Mouse (Mus musculus): ENCODE measurements around the gene Atpif1.

DNA sequence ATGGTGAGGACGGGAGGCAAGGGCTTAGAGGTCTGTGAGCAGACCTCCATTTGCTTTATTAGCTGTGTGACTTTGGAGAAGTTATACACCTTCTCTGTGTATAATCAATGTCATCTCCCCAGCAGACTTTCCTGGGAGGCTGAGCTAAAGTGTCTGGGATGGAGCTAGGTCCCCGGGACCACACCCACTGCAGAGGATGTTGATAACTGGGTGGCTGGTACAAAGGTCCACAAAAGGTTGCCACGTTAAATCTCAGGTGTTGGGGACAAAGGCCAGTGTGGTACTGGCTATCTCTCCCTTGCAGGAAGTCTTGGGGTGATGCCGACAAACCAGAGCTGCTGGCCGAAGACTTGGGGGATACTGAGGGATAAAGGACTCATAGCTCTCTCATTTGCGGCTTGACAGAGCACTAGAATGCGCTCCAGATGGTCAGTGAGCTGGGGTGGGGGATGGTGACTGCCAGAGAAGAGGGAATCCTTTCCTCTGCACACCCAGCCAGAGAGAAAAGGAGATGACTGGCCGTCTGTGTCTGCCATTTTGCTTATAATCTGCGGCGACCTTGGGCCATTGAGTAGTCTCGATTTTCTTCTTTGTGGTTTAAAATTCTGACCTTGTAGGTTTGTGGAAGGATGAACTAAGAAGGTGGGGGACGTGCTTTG, 31.8 kb upstream of the Atpif1 start:
- TF ChIP-seq CTCF (conservative IDR thresholded peaks at IDR 0.05 in 1 of 2, IDR thresholded peaks at IDR 0.05 in 1 of 2; ENCODE audit: low read depth in 2 of 2, low read length in 2 of 2), result no peak
- no peak for TF ChIP-seq NRF1 (IDR thresholded peaks at IDR 0.05; ENCODE audit: low read depth, low read length)
- TF ChIP-seq MAZ (IDR thresholded peaks at IDR 0.05; ENCODE audit: low read depth, low read length), result no peak
- no peak for TF ChIP-seq SMC3 (IDR thresholded peaks at IDR 0.05; ENCODE audit: low read depth, low read length)
- no peak for TF ChIP-seq PAX5 (IDR thresholded peaks at IDR 0.05; ENCODE audit: low read length)

Data from CH12.LX (cell line).